Mouse (Mus musculus): ENCODE results near the gene Crybg2. TPM values are rescaled to one million over a fixed set of nuclear protein-coding genes. Genes with fewer than 3 reads are reported as not detected.

Gene Crybg2
- 15.6 TPM for polyA plus RNA-seq (2017; shearing (Covaris generic))

GRCm38 (mm10) chr4:134060135-134060865 lies at the start of gene Crybg2:
Gene Crybg2 (plus strand): TSS chr4:134060815.

GRCm38 (mm10) chr4:134018779-134019145 lies 41.9 kb upstream of the Crybg2 start, which contains the start of gene Lin28a:
Gene Lin28a (minus strand): TSS chr4:134018841.

GRCm38 (mm10) chr4:134053538-134053937 lies 7.1 kb upstream of the Crybg2 start, which contains the start of gene Zfp683:
Gene Zfp683 (plus strand): TSS chr4:134053838.

GRCm38 (mm10) chr4:134094923-134095547 lies 34.4 kb downstream of the Crybg2 start, which contains the start of gene Cd52:
Gene Cd52 (minus strand): TSS chr4:134095082.

GRCm38 (mm10) chr4:134101979-134102741 lies 41.5 kb downstream of the Crybg2 start, which contains the start of gene Ubxn11:
Gene Ubxn11 (plus strand): TSS chr4:134102570.

GRCm38 (mm10) chr4:134128221-134128982 lies 67.8 kb downstream of the Crybg2 start, which contains the start of gene Sh3bgrl3:
Gene Sh3bgrl3 (minus strand): TSS chr4:134128789.

Other genes starting within 250 kb of the Crybg2 start
- gene Rps6ka1, start 173.0 kb upstream of the Crybg2 start, polyA plus RNA-seq (2017; shearing (Covaris generic)), result 83.7 TPM
- gene Hmgn2, start 92.2 kb upstream of the Crybg2 start, polyA plus RNA-seq (2017; shearing (Covaris generic)), result 247 TPM
- gene Dhdds, start 59.9 kb upstream of the Crybg2 start, polyA plus RNA-seq (2017; shearing (Covaris generic)), result 21.5 TPM
- gene Lin28a, start 42.0 kb upstream of the Crybg2 start, polyA plus RNA-seq (2017; shearing (Covaris generic)), result not detected
- gene Zfp683, start 7.0 kb upstream of the Crybg2 start, polyA plus RNA-seq (2017; shearing (Covaris generic)), result 3.8 TPM
- 1,965 TPM for gene Cd52, start 34.3 kb downstream of the Crybg2 start, polyA plus RNA-seq (2017; shearing (Covaris generic))
- gene Ubxn11, start 41.8 kb downstream of the Crybg2 start, polyA plus RNA-seq (2017; shearing (Covaris generic)), result 34.5 TPM
- 934 TPM for gene Sh3bgrl3, start 68.0 kb downstream of the Crybg2 start, polyA plus RNA-seq (2017; shearing (Covaris generic))
- 45.7 TPM for gene Cep85, start 126.3 kb downstream of the Crybg2 start, polyA plus RNA-seq (2017; shearing (Covaris generic))
- gene Gm7534, start 142.2 kb downstream of the Crybg2 start, polyA plus RNA-seq (2017; shearing (Covaris generic)), result not detected
- gene Catsper4, start 166.6 kb downstream of the Crybg2 start, polyA plus RNA-seq (2017; shearing (Covaris generic)), result not detected
- gene Cnksr1, start 177.6 kb downstream of the Crybg2 start, polyA plus RNA-seq (2017; shearing (Covaris generic)), result not detected
- 5.9 TPM for gene E130218I03Rik, start 182.8 kb downstream of the Crybg2 start, polyA plus RNA-seq (2017; shearing (Covaris generic))
- 25.7 TPM for gene Zfp593, start 184.8 kb downstream of the Crybg2 start, polyA plus RNA-seq (2017; shearing (Covaris generic))
- not detected for gene Gm30191, start 186.1 kb downstream of the Crybg2 start, polyA plus RNA-seq (2017; shearing (Covaris generic))
- not detected for gene Grrp1, start 193.3 kb downstream of the Crybg2 start, polyA plus RNA-seq (2017; shearing (Covaris generic))
- 7.7 TPM for gene Pdik1l, start 227.1 kb downstream of the Crybg2 start, polyA plus RNA-seq (2017; shearing (Covaris generic))